Mouse (Mus musculus) embryo, embryonic 9.5 days (tissue): Measurements from ENCODE around the gene Tmcc3.
A peak's percentile ranks its signal among the peaks of the same experiment; 100 is the strongest.

Source experiments
- DNase-seq: peaks from one replicate; pipeline ENCODE4 v3.0.0-alpha.2; 2017; ENCODE audit errors: extremely low spot score

Gene Tmcc3

GRCm38 (mm10) chr10:94332358-94333137 lies 20.8 kb downstream of the Tmcc3 start:
- DNase-seq: no peak

GRCm38 (mm10) chr10:94333328-94333727 lies 21.6 kb downstream of the Tmcc3 start:
- DNase-seq: no peak

GRCm38 (mm10) chr10:94335047-94335446 lies 23.3 kb downstream of the Tmcc3 start:
- DNase-seq: no peak

- no peak for DNase-seq
These were observed 24.3 kb downstream of the Tmcc3 start for GRCm38 (mm10) chr10:94336071-94336470.

- DNase-seq: no peak
These were observed 29.8 kb downstream of the Tmcc3 start for GRCm38 (mm10) chr10:94341501-94341900.

- DNase-seq: no peak
These were observed 30.5 kb downstream of the Tmcc3 start for GRCm38 (mm10) chr10:94342256-94342655.

- no peak for DNase-seq
These were observed 31.8 kb downstream of the Tmcc3 start for GRCm38 (mm10) chr10:94343581-94343980.

GRCm38 (mm10) chr10:94344631-94345417 lies 33.1 kb downstream of the Tmcc3 start:
- DNase-seq: peak; percentile 37

- DNase-seq: no peak
These were observed 33.9 kb downstream of the Tmcc3 start for GRCm38 (mm10) chr10:94345509-94346252.

- DNase-seq: no peak
These were observed 34.8 kb downstream of the Tmcc3 start for GRCm38 (mm10) chr10:94346596-94346995.

- DNase-seq: no peak
These were observed 35.5 kb downstream of the Tmcc3 start for GRCm38 (mm10) chr10:94347296-94347695.

GRCm38 (mm10) chr10:94347959-94348358 lies 36.2 kb downstream of the Tmcc3 start:
- no peak for DNase-seq

- no peak for DNase-seq
These were observed 38.5 kb downstream of the Tmcc3 start for GRCm38 (mm10) chr10:94350207-94350606.

- no peak for DNase-seq
These were observed 39.3 kb downstream of the Tmcc3 start for GRCm38 (mm10) chr10:94350896-94351661.

- DNase-seq: no peak
These were observed 40.6 kb downstream of the Tmcc3 start for GRCm38 (mm10) chr10:94352172-94352876.

- DNase-seq: no peak
These were observed 41.4 kb downstream of the Tmcc3 start for GRCm38 (mm10) chr10:94352877-94353853.

- no peak for DNase-seq
These were observed 42.3 kb downstream of the Tmcc3 start for GRCm38 (mm10) chr10:94354005-94354404.

- DNase-seq: no peak
These were observed 42.7 kb downstream of the Tmcc3 start for GRCm38 (mm10) chr10:94354427-94354826.

- no peak for DNase-seq
These were observed 44.9 kb downstream of the Tmcc3 start for GRCm38 (mm10) chr10:94356504-94357169.
